Mouse (Mus musculus): ENCODE measurements around the gene Tarsl2.

GRCm38 (mm10) chr7:65692883-65693282, 48.2 kb downstream of the Tarsl2 start:
- TF ChIP-seq ZC3H11A (IDR thresholded peaks at IDR 0.05; ENCODE audit: low read depth, low read length) (no peak), POLR2A (IDR thresholded peaks at IDR 0.05; ENCODE audit: low read depth, low read length) (no peak), CTCF (conservative IDR thresholded peaks at IDR 0.05 in 1 of 2, IDR thresholded peaks at IDR 0.05 in 1 of 2; ENCODE audit: low read depth in 2 of 2, low read length in 2 of 2) (no peak), MAFK (IDR thresholded peaks at IDR 0.05; ENCODE audit: insufficient replicate concordance, low read length) (no peak), USF1 (IDR thresholded peaks at IDR 0.05; ENCODE audit: low read depth, low read length) (no peak), ZNF384 (IDR thresholded peaks at IDR 0.05; ENCODE audit: low read depth, low read length) (no peak), MXI1 (IDR thresholded peaks at IDR 0.05; ENCODE audit: low read depth, low read length) (no peak), EP300 (IDR thresholded peaks at IDR 0.05; ENCODE audit: low read length) (no peak), MAZ (IDR thresholded peaks at IDR 0.05; ENCODE audit: low read depth, low read length) (no peak)

All from CH12.LX (cell line).